Mouse (Mus musculus) gastrocnemius, adult 8-10 months (tissue): ENCODE results near the gene Pomt1. TPM values are rescaled to one million over a fixed set of nuclear protein-coding genes. Genes with fewer than 3 reads are reported as not detected.

Experiments used
- DNase-seq, 2 experiments: peaks; one replicate each; pipeline ENCODE4 v3.0.0; 2022; ENCODE audit warnings: low spot score in 2 of 2
- total RNA-seq, 4 experiments: library from RNA; stranded (reverse); gene quantifications; 2 replicates each; pipeline ENCODE4 v1.2.4; 2022

Gene Pomt1
- total RNA-seq, 4 experiments from 2014 or later = 10.0 to 12.5 (median 11.9) TPM

- DNase-seq = no peak
These were observed 15.4 kb upstream of the Pomt1 start for GRCm38 (mm10) chr2:32220969-32221368.

- DNase-seq = no peak
These were observed 14.8 kb upstream of the Pomt1 start for GRCm38 (mm10) chr2:32221577-32221976.

- no peak for DNase-seq
These were observed 14.3 kb upstream of the Pomt1 start for GRCm38 (mm10) chr2:32222057-32222456.

- no peak for DNase-seq
These were observed 957 bp upstream of the Pomt1 start for GRCm38 (mm10) chr2:32235433-32235832.

- DNase-seq = no peak
These were observed 534 bp downstream of the Pomt1 start for GRCm38 (mm10) chr2:32236760-32237487.

GRCm38 (mm10) chr2:32237571-32237970 is 1.2 kb downstream of the Pomt1 start:
- no peak for DNase-seq

GRCm38 (mm10) chr2:32238708-32239435 is 2.5 kb downstream of the Pomt1 start:
- no peak for DNase-seq

- no peak for DNase-seq
These were observed 4.2 kb downstream of the Pomt1 start for GRCm38 (mm10) chr2:32240591-32240990.

- no peak for DNase-seq
These were observed 6.6 kb downstream of the Pomt1 start for GRCm38 (mm10) chr2:32242986-32243385.

- DNase-seq = no peak
These were observed 10.4 kb downstream of the Pomt1 start for GRCm38 (mm10) chr2:32246741-32247140.

- peak in 1 of 2 experiments; percentile 50 for DNase-seq
These were observed 12.3 kb downstream of the Pomt1 start for GRCm38 (mm10) chr2:32248377-32249361.

GRCm38 (mm10) chr2:32251791-32252527 is 15.6 kb downstream of the Pomt1 start:
- DNase-seq = peak; percentile 28 to 53

- DNase-seq = no peak
These were observed 16.3 kb downstream of the Pomt1 start for GRCm38 (mm10) chr2:32252658-32253057.

GRCm38 (mm10) chr2:32253352-32253751 is 17.0 kb downstream of the Pomt1 start:
- DNase-seq = no peak

GRCm38 (mm10) chr2:32254563-32254962 is 18.2 kb downstream of the Pomt1 start:
- DNase-seq = no peak

GRCm38 (mm10) chr2:32256273-32256672 is 19.9 kb downstream of the Pomt1 start:
- DNase-seq = no peak

- no peak for DNase-seq
These were observed 22.6 kb downstream of the Pomt1 start for GRCm38 (mm10) chr2:32258887-32259533.

GRCm38 (mm10) chr2:32259657-32260417 is 23.4 kb downstream of the Pomt1 start, which contains the start of gene Uck1:
Uck1 (minus strand) TSS chr2:32260159.
- DNase-seq = peak; percentile 78 to 89

GRCm38 (mm10) chr2:32260635-32261034 is 24.2 kb downstream of the Pomt1 start:
- DNase-seq = no peak
